Mouse (Mus musculus): Measurements from ENCODE around the gene Slc26a8. TPM values are rescaled to one million over a fixed set of nuclear protein-coding genes. Genes with fewer than 3 reads are reported as not detected.

The Slc26a8 gene
- total and polyA plus RNA-seq, 3 experiments = 0.58 to 1.6 TPM; not detected in 1

GRCm38 (mm10) chr17:28612603-28613002 is 77.4 kb downstream of the Slc26a8 start (continued):
- TF ChIP-seq RCOR1 (IDR thresholded peaks at IDR 0.05; ENCODE audit: low read depth, low read length) = peak; percentile 11; the same call in 1 of the 2 replicates
- TF ChIP-seq MYC (IDR thresholded peaks at IDR 0.05; ENCODE audit: low read depth, low read length) = no peak
- no peak for TF ChIP-seq NRF1 (IDR thresholded peaks at IDR 0.05; ENCODE audit: insufficient read depth, low read depth, low read length, poor library complexity, severe bottlenecking)

- peak; percentile 58 for DNase-seq (ENCODE audit: low read depth, low spot score)
- Histone ChIP-seq H3K36me3 (ENCODE audit: control insufficient read depth in 1 of 2, insufficient read depth in 2 of 2, low read length in 2 of 2) (peaks cover 36 to 43% of the 10 kb centered on the region in 2 experiments), H3K9me3 (replicated peaks; ENCODE audit: insufficient read depth, low read length) (no peaks in the 10 kb centered on the region), H3K9ac (ENCODE audit: control insufficient read depth, low read depth, low read length, poor library complexity, severe bottlenecking) (no peak overlapping the region), H3K79me2 (ENCODE audit: control insufficient read depth, insufficient read depth, low read length, poor library complexity) (peaks cover 36% of the 10 kb centered on the region), H3K4me1 (ENCODE audit: control insufficient read depth in 1 of 2, insufficient read depth in 2 of 2, low read length in 2 of 2) (peaks cover 19 to 22% of the 10 kb centered on the region in 2 experiments), H3K27ac (ENCODE audit: control insufficient read depth, low read depth, low read length) (no peak overlapping the region), H3K4me3 (ENCODE audit: control insufficient read depth in 1 of 2, insufficient read depth in 1 of 2, low read depth in 2 of 2, low read length in 2 of 2) (no peak overlapping the region), H3K27me3 (ENCODE audit: control insufficient read depth in 1 of 2, insufficient read depth in 2 of 2, low read length in 2 of 2) (no peaks in the 10 kb centered on the region)
- TF ChIP-seq RCOR1 (IDR thresholded peaks at IDR 0.05; ENCODE audit: low read depth, low read length) = peak; percentile 48; the same call in 1 of the 2 replicates
- TF ChIP-seq MYC (IDR thresholded peaks at IDR 0.05; ENCODE audit: low read depth, low read length) = 0 out of 2 replicates have a peak, but pooled peaks have one; percentile 37
- TF ChIP-seq JUND (IDR thresholded peaks at IDR 0.05; ENCODE audit: low read depth, low read length) = no peak
- peak; percentile 50 for TF ChIP-seq SIN3A (IDR thresholded peaks at IDR 0.05; ENCODE audit: low read length)
- no peak for TF ChIP-seq NRF1 (IDR thresholded peaks at IDR 0.05; ENCODE audit: insufficient read depth, low read depth, low read length, poor library complexity, severe bottlenecking)
- TF ChIP-seq TBP (IDR thresholded peaks at IDR 0.05; ENCODE audit: low read depth, low read length) = no peak
- TF ChIP-seq EP300 (IDR thresholded peaks at IDR 0.05; ENCODE audit: low read depth in 1 of 2, low read length in 2 of 2) = peak in 1 of 2 experiments; percentile 40; a peak in 1 of 4 replicates
- peak; percentile 45; the same call in 1 of the 2 replicates for TF ChIP-seq GATA1 (IDR thresholded peaks at IDR 0.05; ENCODE audit: low read depth, low read length)
Measured at GRCm38 (mm10) chr17:28609543-28609942, 80.5 kb downstream of the Slc26a8 start.

GRCm38 (mm10) chr17:28601557-28602250 is 88.3 kb downstream of the Slc26a8 start:
- TF ChIP-seq USF1 (IDR thresholded peaks at IDR 0.05; ENCODE audit: low read depth, low read length) = peak; percentile 52; the same call in 1 of the 2 replicates
- no peak for TF ChIP-seq MAFK (IDR thresholded peaks at IDR 0.05; ENCODE audit: borderline replicate concordance, low read depth, low read length)
- TF ChIP-seq UBTF (IDR thresholded peaks at IDR 0.05; ENCODE audit: borderline replicate concordance, insufficient read depth, low read depth, low read length) = no peak
- peak; percentile 37; the same call in 1 of the 2 replicates for TF ChIP-seq SIN3A (IDR thresholded peaks at IDR 0.05; ENCODE audit: low read length)
- peak; percentile 68; the same call in 1 of the 2 replicates for TF ChIP-seq MXI1 (IDR thresholded peaks at IDR 0.05; ENCODE audit: low read depth, low read length)

More at GRCm38 (mm10) chr17:28601557-28602250, 88.3 kb downstream of the Slc26a8 start:
- no peaks in the 10 kb centered on the region for H3K27me3 ChIP-seq (ENCODE audit: control insufficient read depth in 1 of 2, insufficient read depth in 2 of 2, low read length in 2 of 2)
- peaks cover 2 to 8% of the 10 kb centered on the region in 2 experiments; a peak in 2 of 4 replicates for H3K4me1 ChIP-seq (ENCODE audit: control insufficient read depth in 1 of 2, insufficient read depth in 2 of 2, low read length in 2 of 2)
- no peaks in the 10 kb centered on the region for H3K79me2 ChIP-seq (ENCODE audit: control insufficient read depth, insufficient read depth, low read length, poor library complexity)
- peaks cover 4 to 64% of the 10 kb centered on the region in 2 experiments for H3K36me3 ChIP-seq (ENCODE audit: control insufficient read depth in 1 of 2, insufficient read depth in 2 of 2, low read length in 2 of 2)
- no peak overlapping the region for H3K27ac ChIP-seq (ENCODE audit: control insufficient read depth, low read depth, low read length)
- no peak overlapping the region for H3K9ac ChIP-seq (ENCODE audit: control insufficient read depth, low read depth, low read length, poor library complexity, severe bottlenecking)
- no peaks in the 10 kb centered on the region for H3K9me3 ChIP-seq (replicated peaks; ENCODE audit: insufficient read depth, low read length)
- no peak for DNase-seq (ENCODE audit: low read depth, low spot score)
- no peak overlapping the region for H3K4me3 ChIP-seq (ENCODE audit: control insufficient read depth in 1 of 2, insufficient read depth in 1 of 2, low read depth in 2 of 2, low read length in 2 of 2)

Data from MEL (cell line).